Mouse (Mus musculus): ENCODE data around the gene Olfr552. TPM values are rescaled to one million over a fixed set of nuclear protein-coding genes. Genes with fewer than 3 reads are reported as not detected.

The Olfr552 gene
- polyA plus RNA-seq, 1 experiment: not detected

DNA sequence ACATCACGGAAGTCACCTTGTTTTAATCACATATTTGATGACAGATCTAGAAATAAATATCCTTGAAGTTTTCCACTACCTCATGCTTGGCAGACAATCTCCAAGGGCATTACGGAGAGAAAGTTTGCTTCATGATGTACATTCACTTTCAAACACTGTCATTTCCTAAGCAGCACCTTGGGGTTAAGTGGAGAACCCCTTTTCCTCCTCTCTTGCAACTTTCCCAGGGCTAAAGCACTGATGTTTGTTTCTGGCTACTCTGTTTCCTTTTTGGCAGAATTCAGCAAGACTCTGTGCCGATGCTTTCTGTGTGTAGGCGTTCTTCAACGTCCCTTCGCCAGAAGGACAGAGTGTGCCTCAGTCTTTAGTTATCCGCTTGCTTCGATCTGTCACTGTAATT is 26.4 kb upstream of the Olfr552 start, which contains the start of gene Olfr550:
Gene Olfr550, plus strand, starts transcription at position 301 of the 400 bp plus-strand sequence.
- Histone ChIP-seq H3K27me3 (ENCODE audit: control insufficient read depth, insufficient read depth, insufficient read length) (no peaks in the 10 kb centered on the region), H3ac (ENCODE audit: control insufficient read depth, insufficient read length, low read depth) (no peak within 1 kb of the TSS)
- TF ChIP-seq USF1 (IDR thresholded peaks at IDR 0.05; ENCODE audit: low read depth) (no peak), CEBPB (IDR thresholded peaks at IDR 0.05; ENCODE audit: low read depth) (no peak), CTCF (IDR thresholded peaks at IDR 0.05; ENCODE audit: control insufficient read depth, insufficient read depth, insufficient read length) (no peak), FOSL1 (IDR thresholded peaks at IDR 0.05; ENCODE audit: insufficient read depth, low read length, poor library complexity, severe bottlenecking) (no peak), MYOD1 (IDR thresholded peaks at IDR 0.05; ENCODE audit: control insufficient read depth, insufficient read length, low read depth) (no peak)

GRCm38 (mm10) chr7:102573174-102573830 is 24.3 kb upstream of the Olfr552 start:
- Histone ChIP-seq H3K36me3 (ENCODE audit: control insufficient read depth, insufficient read depth) (no peaks in the 10 kb centered on the region), H3ac (ENCODE audit: control insufficient read depth, insufficient read length, low read depth) (no peak overlapping the region), H3K79me2 (ENCODE audit: control insufficient read depth, insufficient read depth) (no peaks in the 10 kb centered on the region), H3K27me3 (ENCODE audit: control insufficient read depth, insufficient read depth, insufficient read length) (no peaks in the 10 kb centered on the region), H3K79me3 (ENCODE audit: low read depth) (no peaks in the 10 kb centered on the region), H3K4me3 (ENCODE audit: insufficient read depth, poor library complexity, severe bottlenecking) (no peak overlapping the region)
- TF ChIP-seq MAX (IDR thresholded peaks at IDR 0.05): no peak
- TF ChIP-seq CTCF (IDR thresholded peaks at IDR 0.05; ENCODE audit: control insufficient read depth, insufficient read depth, insufficient read length): no peak
- no peak for TF ChIP-seq USF1 (IDR thresholded peaks at IDR 0.05; ENCODE audit: low read depth)
- no peak for TF ChIP-seq CEBPB (IDR thresholded peaks at IDR 0.05; ENCODE audit: low read depth)
- no peak for TF ChIP-seq MYOD1 (IDR thresholded peaks at IDR 0.05; ENCODE audit: control insufficient read depth, insufficient read length, low read depth)
- no peak for TF ChIP-seq FOSL1 (IDR thresholded peaks at IDR 0.05; ENCODE audit: insufficient read depth, low read length, poor library complexity, severe bottlenecking)
- no peak for TF ChIP-seq MYOG (IDR thresholded peaks at IDR 0.05; ENCODE audit: control insufficient read depth, extremely low read depth, insufficient read length)

More for the DNA sequence above, 26.4 kb upstream of the Olfr552 start, which contains the start of gene Olfr550:
- H3K79me3 ChIP-seq (ENCODE audit: low read depth): no peaks in the 10 kb centered on the region
- no peaks in the 10 kb centered on the region for H3K79me2 ChIP-seq (ENCODE audit: control insufficient read depth, insufficient read depth)
- H3K4me3 ChIP-seq (ENCODE audit: insufficient read depth, poor library complexity, severe bottlenecking): no peak within 1 kb of the TSS
- no peaks in the 10 kb centered on the region for H3K36me3 ChIP-seq (ENCODE audit: control insufficient read depth, insufficient read depth)

DNA sequence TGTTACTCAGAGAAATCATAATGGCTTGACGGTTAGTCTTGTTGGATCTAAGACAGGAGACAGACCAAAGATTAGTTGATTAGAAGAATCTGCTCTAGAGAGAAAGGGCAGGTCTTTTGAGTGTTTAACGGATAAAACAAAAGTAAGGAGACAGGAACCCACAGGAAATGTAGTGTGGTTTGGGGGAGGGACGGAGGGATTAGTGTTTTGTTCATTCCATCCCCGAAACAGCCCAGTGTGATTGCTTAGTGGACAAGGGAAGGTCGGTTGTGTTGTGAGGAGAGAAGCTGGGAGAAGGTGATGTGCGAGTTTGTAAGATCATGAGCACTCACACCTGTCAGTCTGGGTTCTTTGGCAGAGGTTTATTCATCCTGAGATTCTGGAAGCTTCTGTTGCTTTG is 21.6 kb upstream of the Olfr552 start:
- Histone ChIP-seq H3K27me3 (ENCODE audit: control insufficient read depth, insufficient read depth, insufficient read length) (no peaks in the 10 kb centered on the region), H3K4me3 (ENCODE audit: insufficient read depth, poor library complexity, severe bottlenecking) (no peak overlapping the region), H3ac (ENCODE audit: control insufficient read depth, insufficient read length, low read depth) (no peak overlapping the region), H3K79me2 (ENCODE audit: control insufficient read depth, insufficient read depth) (no peaks in the 10 kb centered on the region), H3K79me3 (ENCODE audit: low read depth) (no peaks in the 10 kb centered on the region), H3K36me3 (ENCODE audit: control insufficient read depth, insufficient read depth) (no peaks in the 10 kb centered on the region)
- TF ChIP-seq CEBPB (IDR thresholded peaks at IDR 0.05; ENCODE audit: low read depth): no peak
- no peak for TF ChIP-seq CTCF (IDR thresholded peaks at IDR 0.05; ENCODE audit: control insufficient read depth, insufficient read depth, insufficient read length)
- no peak for TF ChIP-seq MYOG (IDR thresholded peaks at IDR 0.05; ENCODE audit: control insufficient read depth, extremely low read depth, insufficient read length)
- TF ChIP-seq USF1 (IDR thresholded peaks at IDR 0.05; ENCODE audit: low read depth): no peak
- no peak for TF ChIP-seq MAX (IDR thresholded peaks at IDR 0.05)
- TF ChIP-seq FOSL1 (IDR thresholded peaks at IDR 0.05; ENCODE audit: insufficient read depth, low read length, poor library complexity, severe bottlenecking): no peak
- no peak for TF ChIP-seq MYOD1 (IDR thresholded peaks at IDR 0.05; ENCODE audit: control insufficient read depth, insufficient read length, low read depth)

GRCm38 (mm10) chr7:102591786-102592185 is 5.8 kb upstream of the Olfr552 start, which contains the start of gene Olfr551:
TSS of gene Olfr551 (minus strand) at chr7:102591886.
- Histone ChIP-seq H3ac (ENCODE audit: control insufficient read depth, insufficient read length, low read depth) (no peak within 1 kb of the TSS), H3K4me3 (ENCODE audit: insufficient read depth, poor library complexity, severe bottlenecking) (no peak within 1 kb of the TSS), H3K36me3 (ENCODE audit: control insufficient read depth, insufficient read depth) (no peaks in the 10 kb centered on the region), H3K79me3 (ENCODE audit: low read depth) (no peaks in the 10 kb centered on the region), H3K27me3 (ENCODE audit: control insufficient read depth, insufficient read depth, insufficient read length) (no peaks in the 10 kb centered on the region), H3K79me2 (ENCODE audit: control insufficient read depth, insufficient read depth) (no peaks in the 10 kb centered on the region)
- TF ChIP-seq MAX (IDR thresholded peaks at IDR 0.05) (no peak), MYOG (IDR thresholded peaks at IDR 0.05; ENCODE audit: control insufficient read depth, extremely low read depth, insufficient read length) (no peak), FOSL1 (IDR thresholded peaks at IDR 0.05; ENCODE audit: insufficient read depth, low read length, poor library complexity, severe bottlenecking) (no peak), CTCF (IDR thresholded peaks at IDR 0.05; ENCODE audit: control insufficient read depth, insufficient read depth, insufficient read length) (no peak), CEBPB (IDR thresholded peaks at IDR 0.05; ENCODE audit: low read depth) (no peak), MYOD1 (IDR thresholded peaks at IDR 0.05; ENCODE audit: control insufficient read depth, insufficient read length, low read depth) (no peak), USF1 (IDR thresholded peaks at IDR 0.05; ENCODE audit: low read depth) (no peak)

- no peaks in the 10 kb centered on the region for H3K36me3 ChIP-seq (ENCODE audit: control insufficient read depth, insufficient read depth)
- no peak within 1 kb of the TSS for H3ac ChIP-seq (ENCODE audit: control insufficient read depth, insufficient read length, low read depth)
- TF ChIP-seq USF1 (IDR thresholded peaks at IDR 0.05; ENCODE audit: low read depth) (no peak), MAX (IDR thresholded peaks at IDR 0.05) (no peak), MYOD1 (IDR thresholded peaks at IDR 0.05; ENCODE audit: control insufficient read depth, insufficient read length, low read depth) (no peak), CTCF (IDR thresholded peaks at IDR 0.05; ENCODE audit: control insufficient read depth, insufficient read depth, insufficient read length) (no peak), MYOG (IDR thresholded peaks at IDR 0.05; ENCODE audit: control insufficient read depth, extremely low read depth, insufficient read length) (no peak), CEBPB (IDR thresholded peaks at IDR 0.05; ENCODE audit: low read depth) (no peak), FOSL1 (IDR thresholded peaks at IDR 0.05; ENCODE audit: insufficient read depth, low read length, poor library complexity, severe bottlenecking) (no peak)
- no peaks in the 10 kb centered on the region for H3K79me3 ChIP-seq (ENCODE audit: low read depth)
- H3K27me3 ChIP-seq (ENCODE audit: control insufficient read depth, insufficient read depth, insufficient read length): no peaks in the 10 kb centered on the region
- H3K79me2 ChIP-seq (ENCODE audit: control insufficient read depth, insufficient read depth): no peaks in the 10 kb centered on the region
- no peak within 1 kb of the TSS for H3K4me3 ChIP-seq (ENCODE audit: insufficient read depth, poor library complexity, severe bottlenecking)
Observed at GRCm38 (mm10) chr7:102618118-102618517, 20.5 kb downstream of the Olfr552 start, which contains the start of gene Olfr553. TSS of gene Olfr553 (minus strand) at chr7:102618218.

Measured in C2C12 (cell line).